Mouse (Mus musculus) liver, adult 2 months (tissue): ENCODE measurements around the gene 3110001I22Rik.
"Not testable (repeated sequence)": the region's sequence is repeated elsewhere in the genome, so short reads cannot be mapped to it uniquely, and the experiment has no call there.

Experiments
- CTCF ChIP-seq: fragments of 200-500 bp; IDR thresholded peaks from 2 replicates; pipeline ENCODE4 v1.5.1; 2011; ENCODE audit warnings: low read depth, low read length, control low read depth
- POLR2A ChIP-seq: fragments of 200-500 bp; IDR thresholded peaks from 2 replicates; pipeline ENCODE4 v1.6.1; 2011; ENCODE audit warnings: low read length, control low read depth; ENCODE audit not compliant: insufficient read depth; ENCODE audit errors: extremely low read depth

GRCm38 (mm10) chr16:13638198-13638597, 33.5 kb upstream of the 3110001I22Rik start:
- not testable (repeated sequence) for TF ChIP-seq POLR2A, CTCF
